Mouse (Mus musculus) bone marrow macrophage, adult 2 months (primary cell): ENCODE measurements around the gene Fam71d.

Source experiments
- CTCF ChIP-seq: IDR thresholded peaks from 2 replicates; pipeline ENCODE4 v1.5.1; 2012; ENCODE audit warnings: low read depth, mild to moderate bottlenecking, low read length, moderate library complexity
- POLR2A ChIP-seq: IDR thresholded peaks from 2 replicates; pipeline ENCODE4 v1.6.1; 2012; ENCODE audit warnings: mild to moderate bottlenecking, low read depth, low read length, borderline replicate concordance

DNA sequence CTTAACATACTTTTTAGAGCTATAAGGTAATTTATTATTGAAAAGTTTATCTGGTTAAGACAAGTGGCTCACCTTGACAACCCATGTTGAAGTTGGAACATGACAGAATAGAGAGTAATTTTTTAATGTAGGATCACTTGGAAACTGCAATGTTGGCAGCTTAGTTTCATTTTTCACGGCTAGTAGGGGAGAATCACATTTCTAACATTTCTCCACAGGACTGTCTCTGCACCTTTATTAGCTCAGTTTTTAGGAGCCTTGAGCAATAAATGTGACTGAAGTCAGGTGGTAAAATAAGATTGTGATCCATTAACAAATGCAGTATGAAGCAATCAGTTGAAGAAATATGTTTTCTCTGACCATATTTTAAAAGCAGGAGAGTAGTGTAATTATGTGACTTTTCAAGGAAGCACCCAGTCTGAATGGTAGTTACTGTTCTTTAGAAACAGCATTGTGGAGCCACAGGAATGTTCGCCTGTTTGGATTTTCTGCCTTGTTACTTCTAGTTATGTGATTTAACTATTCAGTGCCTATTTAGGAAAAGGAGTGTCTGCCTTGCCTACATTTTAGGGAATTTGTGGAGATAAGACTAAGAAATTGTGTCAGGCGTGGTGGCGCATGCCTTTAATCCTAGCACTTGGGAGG is 87.2 kb downstream of the Fam71d start:
- TF ChIP-seq CTCF: no peak
- no peak for TF ChIP-seq POLR2A
